Mouse (Mus musculus) gonadal fat pad, adult 2 months (tissue): ENCODE measurements around the gene H1f0. TPM values are rescaled to one million over a fixed set of nuclear protein-coding genes. Genes with fewer than 3 reads are reported as not detected.
"Not testable (repeated sequence)": the region's sequence is repeated elsewhere in the genome, so short reads cannot be mapped to it uniquely, and the experiment has no call there.

Experiments used
- DNase-seq: peaks from one replicate; pipeline ENCODE4 v3.0.0-alpha.2; 2012; ENCODE audit warnings: low read depth
- polyA plus RNA-seq: library from polyadenylated mRNA; depleted of rRNA; stranded (reverse); fragments of >200 nt; gene quantifications from 2 replicates; pipeline ENCODE4 v1.2.3, GENCODE M21; 2012

The H1f0 gene
- polyA plus RNA-seq, 1 experiment = 71.6 TPM

GRCm38 (mm10) chr15:79003079-79003478, 25.2 kb upstream of the H1f0 start:
- no peak for DNase-seq

- DNase-seq = no peak
Observed at GRCm38 (mm10) chr15:79005581-79005980, 22.7 kb upstream of the H1f0 start.

GRCm38 (mm10) chr15:79006638-79007037, 21.6 kb upstream of the H1f0 start:
- DNase-seq = no peak

DNA sequence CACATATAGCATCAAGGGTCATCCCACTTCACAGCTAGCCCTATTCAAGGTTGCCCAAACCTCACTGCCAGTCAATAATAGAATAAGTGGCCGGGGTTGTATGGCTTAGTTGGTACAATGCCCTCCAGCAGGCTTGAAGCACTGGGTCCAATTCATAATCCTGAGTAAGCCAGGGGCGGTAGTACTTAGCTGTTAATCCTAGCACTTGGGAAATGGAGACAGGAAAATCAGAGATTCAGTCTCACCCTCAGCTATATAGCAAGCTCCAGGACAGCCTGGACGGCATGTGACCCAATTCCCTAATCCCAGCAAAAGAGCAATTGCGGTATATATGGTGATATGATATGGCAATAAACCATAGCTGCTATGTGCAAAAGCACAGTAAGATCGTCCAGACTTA, 21.2 kb upstream of the H1f0 start:
- no peak for DNase-seq

- not testable (repeated sequence) for DNase-seq
Observed at GRCm38 (mm10) chr15:79007836-79008235, 20.4 kb upstream of the H1f0 start.

DNA sequence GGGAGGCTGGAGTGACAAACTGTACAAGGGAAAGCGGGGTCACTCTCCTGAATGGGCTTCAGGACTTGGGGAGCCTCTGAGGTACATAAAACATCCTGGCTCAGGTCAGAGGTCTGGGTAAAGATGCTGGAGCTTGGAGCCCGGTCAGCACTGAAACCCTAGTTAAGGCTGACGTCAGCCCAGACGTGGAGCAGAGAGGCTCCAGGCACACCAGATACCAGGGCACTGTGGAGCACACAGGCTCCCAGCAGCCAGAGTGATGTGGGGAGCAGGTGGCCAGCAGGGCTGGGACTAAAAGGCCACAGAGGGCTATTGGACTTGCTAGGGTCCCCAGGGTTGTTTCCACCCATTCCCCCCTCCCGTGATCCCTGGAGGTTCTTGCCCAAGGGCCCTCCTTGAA, 18.5 kb upstream of the H1f0 start:
- DNase-seq = no peak

DNA sequence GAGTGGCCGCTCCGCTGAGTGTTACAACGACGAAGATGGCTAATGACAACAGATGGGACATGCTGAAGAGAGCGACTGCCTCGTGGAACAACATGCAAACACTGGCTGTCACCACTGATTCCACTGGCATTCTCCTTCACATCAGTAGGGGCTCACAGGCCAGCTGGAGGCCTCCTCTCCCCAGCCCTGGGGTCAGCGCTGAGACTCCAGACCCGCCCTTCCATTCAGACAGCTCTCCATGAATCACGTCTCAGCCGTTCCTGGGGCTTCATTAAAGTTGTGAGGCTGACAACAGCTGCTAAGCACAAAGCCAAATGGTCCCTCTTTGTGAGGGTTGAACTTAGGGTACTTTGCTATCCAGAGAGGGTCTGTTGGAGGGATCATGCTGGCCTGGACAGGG, 16.7 kb upstream of the H1f0 start:
- no peak for DNase-seq

DNA sequence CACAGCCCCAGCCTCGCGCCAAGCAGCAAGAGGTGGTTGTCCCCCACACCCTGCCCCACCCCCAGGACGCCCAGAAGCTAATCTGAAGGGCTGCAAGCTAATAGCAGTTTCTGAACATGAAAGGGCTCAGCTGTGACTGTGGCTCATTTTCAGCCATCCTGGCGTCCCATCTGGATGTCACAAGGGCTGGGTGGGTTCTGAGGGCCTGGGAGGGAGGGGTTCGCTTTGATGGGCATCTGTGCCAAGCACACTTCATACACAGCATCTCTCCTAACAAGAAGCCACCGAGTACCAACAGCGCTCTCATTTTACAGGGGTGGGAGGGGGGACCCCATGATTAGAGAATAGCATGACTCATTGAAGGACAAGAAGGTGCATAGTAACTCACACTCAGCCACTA, 14.9 kb upstream of the H1f0 start:
- no peak for DNase-seq

DNA sequence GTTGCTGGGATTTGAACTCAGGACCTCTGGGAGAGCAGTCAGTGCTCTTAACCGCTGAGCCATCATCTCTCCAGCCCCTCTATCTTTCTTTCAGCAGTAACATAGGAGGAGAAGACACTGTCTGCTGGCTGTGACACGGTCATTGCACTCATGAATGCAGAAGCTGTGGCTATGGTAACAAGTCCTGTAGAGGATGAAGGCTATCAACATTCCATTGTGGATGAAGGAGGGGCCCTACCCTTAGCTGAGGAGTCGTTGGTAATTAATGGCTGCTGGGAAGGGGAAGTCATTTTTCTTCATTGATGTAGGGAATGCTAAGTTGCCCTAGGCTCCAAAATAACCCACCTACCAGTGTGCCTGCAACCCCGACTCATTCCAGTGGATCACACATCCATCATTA, 10.1 kb upstream of the H1f0 start:
- no peak for DNase-seq

GRCm38 (mm10) chr15:79018886-79019285, 9.4 kb upstream of the H1f0 start:
- DNase-seq = no peak

DNA sequence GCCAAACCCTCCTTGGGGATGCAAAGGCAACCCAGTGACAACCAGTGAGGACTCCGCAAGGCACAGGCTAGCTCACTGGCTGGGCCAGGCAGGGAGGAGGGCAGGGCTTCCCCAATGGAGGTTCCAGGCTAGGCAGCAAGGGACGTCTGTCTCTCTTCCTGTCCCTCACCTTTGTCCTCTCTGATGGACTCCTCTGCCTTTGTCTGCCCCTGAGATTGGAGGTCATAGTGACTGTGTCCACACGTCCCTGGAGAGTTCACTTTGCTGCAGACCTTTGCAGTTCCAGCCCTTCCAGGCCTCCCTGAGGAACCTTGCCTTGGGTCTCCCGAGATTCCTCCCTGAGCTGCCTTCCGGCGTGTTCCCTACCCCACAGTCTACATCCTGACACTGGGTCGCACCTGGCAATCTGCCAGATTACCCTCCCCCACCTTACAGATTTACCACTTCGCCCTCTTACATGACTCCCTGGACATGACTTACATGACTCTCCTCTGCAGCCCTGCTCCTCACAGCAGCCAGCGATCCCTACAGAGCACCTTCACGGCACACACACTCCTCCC, 5.5 kb upstream of the H1f0 start:
- no peak for DNase-seq

DNA sequence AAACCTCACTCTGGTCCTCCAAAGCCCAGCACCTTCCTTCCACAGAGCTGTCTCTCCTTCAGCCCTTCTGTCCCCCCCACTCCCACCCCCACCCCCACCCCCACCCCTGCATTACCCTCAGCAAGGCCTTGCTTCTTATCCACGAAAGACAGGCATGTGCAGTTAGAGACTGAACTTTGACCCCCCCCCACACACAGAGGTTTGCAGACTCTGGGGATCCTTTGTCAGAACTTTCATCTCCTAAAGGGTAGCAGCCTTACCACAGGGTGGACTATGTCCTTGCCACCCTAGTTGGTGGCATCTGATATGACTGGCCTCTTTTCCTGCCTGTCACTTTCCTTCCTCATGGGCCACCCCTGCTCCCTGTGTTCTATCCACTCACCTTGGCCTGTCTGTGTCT, 4.9 kb upstream of the H1f0 start:
- no peak for DNase-seq

GRCm38 (mm10) chr15:79025687-79026308, 2.5 kb upstream of the H1f0 start:
- no peak for DNase-seq

DNA sequence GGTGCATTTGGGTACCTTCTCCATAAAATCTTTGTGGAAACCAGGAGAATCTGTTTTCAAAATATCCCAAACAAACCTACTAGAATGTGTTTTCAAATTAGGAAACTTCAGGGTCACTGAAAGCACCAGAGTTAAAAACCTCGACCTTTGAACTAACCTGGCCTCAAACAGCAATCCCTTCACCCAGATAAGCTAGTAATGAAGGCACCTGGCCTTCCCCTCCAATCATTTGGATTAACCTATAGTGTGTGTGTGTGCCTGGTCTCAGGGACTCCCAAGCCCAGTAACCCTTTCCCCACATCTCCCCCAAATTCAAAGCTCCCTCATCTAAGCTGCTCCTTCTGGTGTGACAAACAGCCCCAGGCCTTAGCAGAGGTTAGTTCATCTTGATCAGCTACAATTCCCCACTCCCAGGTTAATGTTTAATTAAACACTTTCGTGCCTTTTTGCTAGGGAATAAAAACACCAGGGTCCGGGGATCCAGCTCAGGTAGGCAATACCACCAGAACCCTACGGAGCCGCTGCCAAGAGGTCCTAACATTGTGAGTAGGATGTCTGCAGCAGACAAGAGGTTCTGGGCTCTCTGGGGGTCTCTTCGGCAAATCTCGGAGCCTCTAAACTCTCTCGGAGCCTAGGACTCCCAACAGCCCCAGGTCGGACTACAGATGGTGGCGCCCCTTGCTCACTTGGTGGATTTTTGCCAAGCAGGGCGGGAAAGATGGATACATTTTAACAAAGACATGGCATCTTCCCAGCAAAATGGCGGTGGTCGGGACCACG, 1.5 kb upstream of the H1f0 start:
- no peak for DNase-seq

DNA sequence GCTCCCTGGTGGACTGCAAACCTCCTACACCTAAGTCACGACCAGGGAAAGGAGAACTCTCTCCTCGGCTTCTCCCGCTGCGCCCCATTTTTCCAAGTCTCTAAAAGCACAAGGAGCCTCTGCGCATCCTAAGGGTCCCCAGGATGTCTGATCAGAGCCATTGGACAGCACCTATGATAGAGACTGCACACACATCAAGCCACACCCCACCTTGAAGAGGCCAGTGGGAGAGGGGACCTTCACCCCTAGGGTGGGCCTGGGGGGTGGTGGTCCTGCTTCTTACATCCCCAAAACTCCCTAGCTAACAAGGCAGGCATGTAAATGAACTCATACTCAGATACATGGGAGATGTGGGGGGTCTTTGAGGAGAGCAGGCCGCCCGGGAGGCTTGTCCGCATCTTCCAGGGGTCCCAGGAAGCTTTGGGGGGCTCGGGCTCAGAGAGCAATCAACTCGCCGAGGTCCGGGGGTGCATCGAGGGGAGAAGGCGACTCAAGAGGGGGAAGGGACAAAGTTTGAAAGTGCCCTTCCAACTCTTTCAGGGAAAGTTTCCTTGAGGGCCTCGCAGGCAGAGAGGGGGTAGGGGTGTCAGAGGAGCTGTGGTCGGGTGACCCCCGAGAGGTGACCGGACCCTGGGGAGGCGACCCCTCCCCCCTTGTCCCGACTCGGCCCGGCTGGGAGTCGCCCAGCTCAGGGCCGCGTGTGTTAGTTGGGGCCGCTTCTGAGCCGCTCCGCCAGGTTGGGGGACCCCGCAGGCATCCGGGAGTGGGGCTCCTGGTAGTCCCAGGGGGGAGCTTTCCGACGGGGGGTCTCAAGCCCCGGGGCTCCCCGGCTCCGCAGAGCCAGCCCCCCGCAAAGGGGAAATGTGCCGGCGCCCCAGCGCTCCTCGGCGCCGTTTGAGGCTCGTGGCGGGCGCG, 702 bp upstream of the H1f0 start:
- DNase-seq = no peak

DNA sequence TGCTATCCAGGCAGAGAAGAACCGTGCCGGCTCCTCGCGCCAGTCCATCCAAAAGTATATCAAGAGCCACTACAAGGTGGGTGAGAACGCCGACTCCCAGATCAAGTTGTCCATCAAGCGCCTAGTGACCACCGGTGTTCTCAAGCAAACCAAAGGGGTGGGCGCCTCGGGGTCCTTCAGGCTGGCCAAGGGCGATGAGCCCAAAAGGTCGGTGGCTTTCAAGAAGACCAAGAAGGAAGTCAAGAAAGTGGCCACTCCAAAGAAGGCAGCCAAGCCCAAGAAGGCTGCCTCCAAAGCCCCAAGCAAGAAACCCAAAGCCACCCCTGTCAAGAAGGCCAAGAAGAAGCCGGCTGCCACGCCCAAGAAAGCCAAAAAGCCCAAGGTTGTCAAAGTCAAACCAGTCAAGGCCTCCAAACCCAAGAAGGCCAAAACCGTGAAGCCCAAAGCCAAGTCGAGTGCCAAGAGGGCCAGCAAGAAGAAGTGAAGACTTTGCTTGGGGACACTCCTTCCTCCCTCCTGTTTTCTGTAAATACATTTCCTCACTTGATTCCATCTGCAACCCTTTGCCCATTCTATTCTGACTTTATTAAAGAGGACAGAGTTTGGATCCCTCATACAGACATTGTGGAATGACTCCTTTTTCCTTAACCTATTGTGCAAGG, 704 bp downstream of the H1f0 start:
- DNase-seq = no peak

- no peak for DNase-seq
Observed at GRCm38 (mm10) chr15:79029519-79030241, 1.4 kb downstream of the H1f0 start.

DNA sequence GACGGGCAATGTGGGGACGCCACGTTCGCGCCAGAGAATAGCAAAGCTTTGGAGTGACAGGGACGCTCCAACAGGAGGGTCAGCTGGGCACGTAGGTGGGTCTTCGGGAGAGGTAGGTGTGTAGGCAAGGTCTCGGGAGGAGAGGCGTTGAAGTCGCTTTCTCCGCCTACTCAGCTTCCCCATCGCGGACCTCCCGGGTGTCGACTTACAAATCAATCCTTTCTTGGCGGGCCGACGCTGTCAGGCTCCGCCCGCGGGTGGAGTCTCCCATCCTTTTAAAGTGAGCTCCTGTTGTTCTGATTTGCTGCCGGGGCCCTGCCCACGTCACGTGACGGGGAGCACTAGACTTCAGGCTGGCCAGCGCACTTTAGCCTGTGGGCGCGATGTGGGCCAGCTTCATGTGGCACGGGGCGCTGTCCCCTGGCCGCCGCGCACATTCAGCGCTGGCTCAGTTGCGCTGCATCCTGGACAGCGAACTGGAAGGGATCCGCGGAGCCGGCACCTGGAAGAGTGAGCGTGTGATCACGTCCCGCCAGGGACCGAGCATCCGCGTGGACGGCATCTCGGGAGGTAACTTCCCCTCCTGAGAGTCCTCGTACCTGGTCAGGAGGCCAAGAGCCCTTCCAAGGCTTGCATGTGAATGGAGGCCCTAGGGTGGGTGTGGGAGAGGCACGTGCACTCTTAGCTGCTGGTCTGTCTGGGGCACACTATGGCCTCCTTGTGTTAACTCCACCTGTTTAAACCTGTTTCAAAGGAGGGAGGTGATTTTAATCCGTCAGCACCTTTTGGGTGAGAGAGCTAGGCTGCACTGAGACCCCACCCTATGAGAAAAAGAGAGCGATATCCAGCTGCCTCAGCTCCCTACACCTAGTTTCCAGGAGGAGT, 2.5 kb downstream of the H1f0 start:
- peak; percentile 57 for DNase-seq

DNA sequence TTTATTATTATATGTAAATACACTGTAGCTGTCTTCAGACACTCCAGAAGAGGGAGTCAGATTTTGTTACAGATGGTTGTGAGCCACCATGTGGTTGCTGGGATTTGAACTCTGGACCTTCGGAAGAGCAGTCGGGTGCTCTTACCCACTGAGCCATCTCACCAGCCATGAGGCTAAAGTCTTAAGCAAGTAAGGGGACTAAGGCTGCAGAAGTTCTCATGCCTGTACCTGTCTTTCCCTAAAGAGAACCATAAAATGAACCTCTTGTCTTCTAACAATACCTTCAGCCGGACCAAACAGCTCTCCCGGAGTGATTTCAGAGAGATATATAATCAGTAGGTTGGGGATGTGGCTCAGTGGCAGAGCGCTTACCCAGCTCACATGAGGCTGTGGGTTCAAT, 3.7 kb downstream of the H1f0 start:
- not testable (repeated sequence) for DNase-seq

DNA sequence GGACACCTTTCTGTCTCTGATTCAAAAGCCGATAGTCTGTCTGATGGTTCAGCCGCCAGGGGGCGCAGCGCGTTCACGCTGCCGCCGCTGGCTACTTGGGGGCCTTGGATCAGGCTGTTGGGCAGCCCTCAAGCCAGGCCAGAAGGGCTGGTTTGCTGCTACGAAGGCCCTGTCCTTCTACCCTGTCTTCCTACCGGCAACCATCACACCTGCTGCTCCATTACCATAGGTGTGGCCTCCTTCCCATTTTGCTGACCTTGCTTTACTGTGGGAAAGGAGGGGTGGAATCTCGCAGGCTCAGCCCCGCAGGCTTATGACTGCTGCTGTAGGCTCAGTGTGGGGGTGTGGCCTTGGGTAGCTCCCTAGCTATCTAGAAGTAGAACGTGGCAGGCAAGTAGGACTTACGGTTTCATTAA, 9.7 kb downstream of the H1f0 start:
- no peak for DNase-seq
